Mouse (Mus musculus) natural killer cell, adult 2 months (primary cell): ENCODE data around the gene Prss27.
A peak's percentile ranks its signal among the peaks of the same experiment; 100 is the strongest.
"Not testable (repeated sequence)": the region's sequence is repeated elsewhere in the genome, so short reads cannot be mapped to it uniquely, and the experiment has no call there.

Experiments used
- DNase-seq, 2 experiments: peaks; one replicate each; pipeline ENCODE4 v3.0.0; 2022; ENCODE audit warnings: low spot score in 2 of 2

Prss27 gene

DNA sequence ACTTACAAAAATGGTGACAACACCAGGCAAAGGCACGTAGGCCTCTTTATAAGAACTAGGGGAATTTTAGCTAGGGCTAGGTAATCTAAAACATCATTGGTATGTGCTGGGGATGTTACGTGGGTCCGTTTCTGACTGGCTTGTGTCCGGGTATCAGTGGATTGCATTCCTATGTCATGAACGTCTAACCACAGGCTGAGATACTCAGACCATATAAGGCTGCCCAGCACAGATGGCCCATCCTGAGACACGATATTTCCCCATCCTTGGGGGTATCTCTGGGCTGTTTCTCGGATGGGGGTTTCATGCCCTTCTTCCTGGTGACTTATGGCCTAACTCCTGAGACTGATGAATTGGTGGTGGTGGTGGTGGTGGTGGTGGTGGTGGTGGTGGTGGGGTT is 2.9 kb upstream of the Prss27 start:
- DNase-seq: no peak

DNA sequence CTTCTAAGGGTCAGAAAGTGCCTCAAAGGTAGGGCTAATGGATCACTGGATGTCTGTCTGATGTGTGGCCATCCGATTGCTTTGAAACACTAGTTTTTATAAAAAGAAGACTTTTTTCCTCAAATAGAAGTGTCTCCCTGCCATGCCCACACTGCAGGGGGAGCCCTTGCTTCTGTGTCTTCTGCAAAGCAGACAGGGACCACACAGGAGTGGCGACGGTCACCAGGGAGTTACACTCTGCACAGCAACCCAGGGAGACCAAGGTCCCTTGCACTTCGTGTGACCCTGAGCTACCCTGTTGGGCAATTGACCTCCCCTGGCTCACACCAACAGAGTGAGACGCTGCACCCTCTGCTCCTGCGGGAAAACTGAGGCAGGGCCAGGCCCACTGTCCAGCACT is 990 bp upstream of the Prss27 start:
- no peak for DNase-seq

DNA sequence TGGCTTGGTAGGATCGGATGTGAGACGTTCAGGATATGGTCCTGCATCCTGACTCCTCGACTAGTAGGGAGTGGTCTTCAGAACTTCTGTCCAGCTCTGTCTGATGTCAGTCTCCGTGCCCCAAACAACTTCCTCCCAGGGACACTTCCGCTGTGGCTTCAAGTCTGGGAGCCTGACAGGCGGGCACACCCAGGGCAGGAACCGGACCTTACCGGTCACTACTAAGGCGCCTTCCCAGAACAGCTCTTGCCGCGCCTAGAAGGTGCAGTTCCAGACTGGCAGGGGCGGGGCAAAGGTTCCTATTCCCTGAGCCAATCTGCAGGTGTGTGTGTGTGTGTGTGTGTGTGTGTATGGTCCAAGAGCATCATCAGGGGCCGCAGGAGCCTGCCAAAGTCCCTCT is 584 bp upstream of the Prss27 start:
- DNase-seq: no peak

DNA sequence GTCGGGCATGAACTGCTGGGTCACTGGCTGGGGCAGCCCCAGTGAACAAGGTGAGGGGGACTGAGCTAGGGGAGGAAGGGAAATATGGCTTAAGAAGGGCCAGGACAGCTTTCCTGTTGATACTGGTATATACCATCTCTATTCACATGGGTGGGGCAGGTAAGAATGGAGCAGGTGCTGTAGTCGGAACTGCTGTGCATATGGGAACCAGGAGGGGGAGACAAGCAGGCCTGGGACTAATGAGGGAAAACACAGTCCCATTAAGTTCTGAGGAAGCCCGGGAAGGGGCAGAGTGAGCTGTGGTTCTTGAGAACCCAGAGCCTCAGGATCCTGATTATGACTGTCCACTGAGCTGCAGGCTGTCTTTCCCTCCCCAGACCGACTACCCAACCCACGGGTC is 6.5 kb downstream of the Prss27 start:
- DNase-seq: no peak

DNA sequence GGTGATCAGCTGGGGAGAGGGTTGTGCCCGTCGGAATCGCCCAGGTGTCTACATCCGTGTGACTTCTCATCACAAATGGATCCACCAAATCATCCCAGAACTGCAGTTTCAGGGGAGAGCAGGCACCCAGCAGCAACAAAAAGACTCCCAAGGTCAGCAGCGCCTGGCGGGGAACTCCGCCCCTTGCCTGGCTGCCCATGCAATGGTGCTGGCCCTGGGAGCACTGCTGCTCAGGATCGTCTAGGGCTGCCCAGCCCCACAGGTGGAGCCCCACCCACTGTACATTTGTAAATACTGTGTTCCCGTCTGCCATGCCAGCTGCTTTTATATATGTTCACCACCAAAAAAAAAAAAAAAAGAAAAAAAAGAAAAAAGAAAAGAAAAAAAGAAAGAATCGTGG is 7.7 kb downstream of the Prss27 start:
- no peak for DNase-seq

DNA sequence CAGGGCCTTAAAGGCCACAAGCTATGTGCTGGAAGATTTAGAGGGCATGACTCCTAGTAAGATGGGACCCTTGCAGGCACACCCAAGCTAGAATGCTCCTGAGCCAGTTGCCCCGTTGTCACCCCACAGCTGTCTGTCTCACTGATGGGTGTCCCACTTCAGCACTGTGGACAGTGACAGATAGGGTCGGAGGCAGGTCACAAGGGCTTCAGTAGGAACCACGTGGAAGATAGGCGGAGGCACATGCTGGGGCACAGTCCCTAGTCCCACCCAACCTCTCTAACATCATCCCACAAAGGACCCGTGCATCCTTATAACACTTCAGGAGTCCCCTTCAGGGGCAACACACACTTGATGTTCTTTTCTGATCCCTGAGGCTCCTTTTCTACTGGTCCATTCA is 8.1 kb downstream of the Prss27 start:
- DNase-seq: no peak

DNA sequence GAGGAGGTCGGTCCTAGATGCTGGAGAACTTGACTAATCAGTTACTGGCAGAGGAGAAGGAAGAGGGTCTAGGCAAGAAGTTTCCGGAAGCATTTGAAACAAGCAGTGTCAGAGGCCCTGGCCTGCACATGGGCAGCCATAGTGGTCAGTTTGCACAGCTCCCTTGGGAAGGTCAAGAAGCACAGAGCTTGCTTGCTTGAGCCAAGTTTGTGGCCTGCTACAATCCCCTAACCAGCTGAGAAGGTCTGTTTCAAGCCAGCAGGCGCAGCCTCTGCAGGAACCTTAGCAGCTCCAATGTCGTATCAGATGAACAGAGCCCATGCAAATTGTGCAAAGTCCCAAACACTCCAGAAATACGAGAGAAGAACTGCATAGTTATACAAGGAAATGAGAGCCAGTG is 10.1 kb downstream of the Prss27 start:
- no peak for DNase-seq

DNA sequence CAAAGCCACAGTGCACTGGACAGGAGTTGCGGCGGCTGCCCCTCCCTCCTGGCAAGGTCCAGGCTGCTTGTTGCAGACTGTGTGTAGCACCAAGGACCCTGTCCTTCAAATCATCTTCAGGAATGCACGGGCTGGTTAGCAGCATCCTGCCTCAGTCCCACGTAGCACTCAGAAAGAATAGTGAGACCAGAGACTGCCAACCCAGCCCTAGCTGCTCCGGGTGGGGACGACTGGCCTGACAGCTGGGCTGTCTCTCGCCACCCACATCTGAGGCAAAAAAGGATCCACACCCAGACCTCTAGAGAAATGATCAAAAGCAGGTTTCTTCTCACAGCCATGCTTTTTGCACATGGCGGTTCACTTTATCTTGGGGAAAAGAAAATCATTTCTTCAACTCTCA is 11.1 kb downstream of the Prss27 start:
- no peak for DNase-seq

DNA sequence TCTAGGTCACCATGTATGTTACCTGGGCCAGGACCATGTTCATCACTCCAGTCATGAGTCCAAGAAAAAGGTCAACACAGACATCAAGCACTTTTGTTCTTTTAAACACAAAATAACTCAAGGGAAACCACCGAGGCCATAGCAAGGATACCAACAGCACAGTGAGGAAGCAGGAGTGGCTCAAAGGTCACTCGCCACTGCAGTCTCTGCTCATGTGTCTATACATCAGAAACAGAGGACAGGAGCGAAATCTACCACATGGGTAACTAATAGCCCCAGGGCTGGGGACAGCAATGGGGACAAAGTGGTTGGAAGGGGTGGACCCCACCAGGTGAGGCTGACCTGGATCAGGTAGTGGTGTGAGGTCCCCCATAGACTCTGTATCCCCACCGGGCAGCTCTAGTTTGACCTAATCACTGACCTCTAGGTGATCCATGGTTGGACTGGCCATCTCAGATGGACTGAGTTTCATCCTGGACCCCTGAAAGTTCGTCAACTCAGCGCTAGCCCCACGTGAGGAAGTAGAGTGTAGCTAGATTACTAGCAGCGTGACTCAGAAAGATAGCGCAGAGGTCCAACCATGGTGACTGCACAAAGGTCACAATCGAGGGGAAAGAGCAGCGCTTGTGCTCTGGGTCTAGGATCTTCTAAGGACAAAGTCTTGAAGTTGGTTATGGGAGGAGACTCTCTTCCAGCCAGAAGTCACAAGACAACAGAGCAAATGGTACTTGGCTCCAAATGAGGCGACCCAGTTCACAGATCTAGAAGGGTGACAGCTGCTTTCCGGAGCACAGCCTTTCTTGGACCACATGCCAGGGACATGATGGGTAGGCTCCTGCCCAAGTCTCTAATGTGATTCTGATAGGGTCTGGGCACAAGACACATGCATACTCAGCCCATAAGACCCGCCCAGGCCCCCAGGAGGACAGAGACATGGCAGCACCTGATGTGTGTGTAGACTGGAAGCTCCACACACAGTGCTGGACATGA is 19.0 kb downstream of the Prss27 start:
- no peak for DNase-seq

DNA sequence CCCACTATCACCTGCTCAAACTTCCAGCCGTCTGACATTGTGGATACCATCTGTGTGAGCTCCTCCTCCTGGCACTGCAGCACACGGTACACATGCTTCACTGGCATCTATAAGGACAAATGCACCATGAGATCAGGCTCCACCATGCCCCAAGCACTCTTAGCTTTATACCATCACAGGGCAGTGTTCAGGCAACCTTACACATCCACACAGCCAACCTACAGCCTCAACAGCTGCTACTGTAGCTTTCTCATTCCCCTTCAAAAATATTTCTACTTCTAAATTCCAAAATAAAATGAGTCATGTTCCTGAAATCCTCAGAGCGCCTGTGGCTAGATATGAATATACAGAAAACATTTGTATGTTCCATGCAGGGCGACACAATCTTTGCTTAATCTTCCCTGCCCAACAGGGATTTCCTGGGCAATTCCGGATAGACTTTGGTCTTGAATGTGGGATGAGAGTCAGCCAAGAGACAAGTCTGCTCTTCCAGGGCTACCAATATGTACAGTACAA is 19.8 kb downstream of the Prss27 start:
- DNase-seq: no peak

DNA sequence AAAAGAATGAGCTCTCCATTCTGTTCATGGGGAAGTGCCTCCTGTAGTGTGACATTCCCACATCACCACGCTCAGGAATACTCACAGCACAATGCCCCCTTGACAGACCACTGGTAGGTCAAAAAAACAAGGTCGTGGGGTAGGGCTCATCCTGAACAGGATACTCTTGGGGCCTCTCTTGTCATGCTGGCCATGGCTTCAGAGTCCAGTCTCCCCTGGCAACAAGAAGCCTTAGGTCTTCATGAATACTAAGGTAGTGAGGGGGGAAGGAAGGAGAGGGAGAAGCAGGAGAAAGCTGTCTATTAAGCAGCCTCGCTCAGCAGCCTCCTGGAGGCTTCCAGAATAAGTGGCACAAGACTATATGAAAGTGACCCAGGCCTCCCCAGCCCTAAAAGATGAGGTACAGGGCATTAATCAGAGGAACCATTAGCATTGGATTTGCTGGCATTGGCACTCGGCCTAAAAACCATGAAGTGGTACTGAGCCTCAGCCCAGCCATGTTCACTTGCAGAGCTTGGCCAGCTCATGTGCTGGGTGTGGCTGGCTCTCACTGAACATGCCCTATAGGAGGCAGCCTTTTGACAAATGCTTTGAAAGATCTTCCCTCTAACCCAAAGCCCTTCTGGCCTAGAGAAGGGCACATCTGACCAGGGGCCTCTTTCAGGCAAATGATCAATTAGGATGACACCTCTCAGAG is 24.7 kb downstream of the Prss27 start:
- no peak for DNase-seq

DNA sequence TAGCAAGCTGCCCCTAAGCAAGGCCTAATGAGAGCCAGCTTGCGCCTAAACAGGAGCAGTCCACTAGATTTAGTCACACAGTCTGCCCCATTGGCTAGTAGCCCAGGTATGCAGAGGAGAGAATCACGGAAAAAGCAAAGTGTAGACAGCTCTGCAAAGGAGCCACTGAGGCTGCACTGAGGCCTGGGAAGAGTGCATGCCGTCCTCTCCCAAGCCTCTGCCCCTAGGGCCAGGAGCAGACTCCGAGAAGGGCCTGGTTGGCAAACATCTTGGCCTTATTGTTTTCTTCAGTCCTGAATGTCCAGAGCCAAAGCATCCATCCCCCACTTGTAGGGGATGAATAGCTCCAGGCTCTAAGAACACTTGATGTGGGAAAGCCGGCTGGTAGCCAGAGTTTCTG is 30.3 kb downstream of the Prss27 start:
- DNase-seq: no peak

DNA sequence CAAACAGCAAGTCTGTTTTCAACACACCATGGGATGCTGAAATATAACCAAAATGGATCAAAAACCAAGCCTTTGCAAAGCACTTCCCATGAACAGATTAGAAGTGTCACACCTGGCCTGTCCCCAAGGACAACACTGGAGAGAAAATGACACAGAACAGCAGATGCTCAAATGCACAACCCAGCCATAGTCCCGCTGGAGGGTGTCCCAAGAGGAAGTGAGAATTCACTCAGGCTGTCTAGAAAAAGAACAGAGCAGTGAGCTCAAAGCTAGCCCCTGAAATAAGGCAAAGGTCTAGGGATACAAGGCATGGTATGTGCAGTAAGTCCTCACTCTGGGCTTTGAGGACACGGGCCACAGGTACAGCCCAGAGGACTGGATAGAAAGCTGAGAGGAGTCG is 31.6 kb downstream of the Prss27 start:
- DNase-seq: no peak

DNA sequence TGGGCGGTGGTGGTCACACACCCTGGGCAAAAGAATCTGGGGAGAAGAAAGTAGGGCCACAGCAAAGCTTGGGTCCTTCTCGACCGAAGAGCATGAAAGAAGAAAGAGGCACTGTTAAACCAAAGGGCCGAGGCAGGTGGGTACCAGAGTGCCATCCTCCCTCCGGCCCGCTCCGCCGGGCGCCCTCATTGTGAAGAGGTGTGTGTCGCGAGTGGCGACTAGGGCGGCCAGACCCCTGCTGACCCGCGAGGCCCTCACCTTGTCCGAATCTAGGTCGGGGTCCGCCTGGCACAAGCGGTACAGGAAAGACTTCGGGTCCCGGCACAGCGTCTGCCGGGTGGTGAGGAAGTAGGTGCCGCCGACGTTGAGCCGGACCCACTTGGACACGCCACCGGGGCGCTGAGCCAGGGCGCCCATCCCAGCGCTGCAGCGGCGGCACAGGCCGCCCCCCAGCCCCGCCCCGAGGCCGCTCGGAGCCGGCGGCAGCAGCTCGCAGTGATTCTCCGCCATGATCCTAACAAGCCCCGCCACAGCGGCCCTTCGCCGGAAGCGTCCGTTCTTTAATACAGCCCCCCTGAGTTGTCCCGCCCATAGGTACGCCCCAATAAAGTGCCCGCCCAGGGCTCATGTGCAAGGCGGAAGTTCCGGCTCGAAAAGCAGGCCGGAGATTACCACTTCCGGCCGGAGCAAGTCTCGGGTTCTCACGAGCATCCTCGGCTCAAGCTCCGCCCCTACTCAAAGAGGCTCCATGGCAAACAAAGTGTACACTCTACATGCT is 35.2 kb downstream of the Prss27 start, which contains the start of gene Kctd5:
Gene Kctd5, minus strand, starts transcription at position 567 of the 778 bp plus-strand sequence.
- peak; percentile 95 to 96 for DNase-seq

DNA sequence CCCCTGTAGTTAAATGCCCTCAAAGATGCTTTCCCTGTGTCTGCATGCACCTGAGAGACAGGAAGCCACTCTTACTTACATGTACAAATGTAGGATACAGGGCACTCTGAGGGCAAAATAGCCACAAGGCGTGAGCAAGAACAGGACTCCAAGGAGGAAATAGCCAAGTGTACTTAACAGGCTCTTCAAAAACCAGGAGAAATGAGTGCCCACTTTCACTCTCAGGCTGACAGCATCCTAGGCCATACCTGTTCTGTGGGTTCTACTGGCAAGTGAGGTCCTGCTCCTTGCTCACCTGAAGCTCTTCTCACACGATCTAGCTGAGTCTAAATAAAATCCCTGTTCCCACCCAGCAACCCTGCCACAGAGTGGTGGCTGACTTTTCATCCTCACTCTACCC is 39.2 kb downstream of the Prss27 start:
- DNase-seq: no peak

DNA sequence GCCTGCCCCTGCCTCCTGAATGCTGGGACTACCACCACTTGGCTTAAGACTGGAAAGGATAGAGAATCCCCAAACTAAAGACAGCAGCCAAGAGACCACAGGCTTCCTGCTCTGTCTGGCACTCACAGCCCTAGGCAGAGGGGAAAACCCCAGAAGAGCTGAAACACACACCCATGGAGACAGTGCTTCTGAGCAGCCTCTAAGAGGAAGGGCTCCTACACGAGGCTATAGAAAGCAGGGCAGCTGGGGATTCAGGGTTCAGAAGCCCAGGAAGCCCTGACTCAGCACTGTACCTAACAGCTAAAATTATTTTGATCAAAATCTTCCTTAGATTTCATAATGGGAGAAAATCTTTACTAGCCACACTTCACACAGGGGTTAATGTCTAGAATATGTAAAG is 46.6 kb downstream of the Prss27 start:
- DNase-seq: no peak

DNA sequence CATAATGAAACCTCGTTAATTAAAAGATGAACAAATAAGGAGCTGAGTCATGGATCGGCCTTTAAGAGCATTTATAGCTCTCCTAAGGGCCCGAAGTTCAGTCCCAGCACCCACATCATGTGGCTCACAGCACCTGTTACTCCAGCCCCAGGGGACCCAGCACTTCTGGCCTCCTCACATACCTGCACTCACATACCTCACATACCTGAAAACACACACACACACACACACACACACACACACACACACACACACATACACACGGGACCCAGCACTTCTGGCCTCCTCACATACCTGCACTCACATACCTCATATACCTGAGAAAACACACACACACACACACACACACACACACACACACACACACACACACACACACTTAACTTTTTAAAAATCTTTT is 48.5 kb downstream of the Prss27 start:
- DNase-seq: not testable (repeated sequence)

DNA sequence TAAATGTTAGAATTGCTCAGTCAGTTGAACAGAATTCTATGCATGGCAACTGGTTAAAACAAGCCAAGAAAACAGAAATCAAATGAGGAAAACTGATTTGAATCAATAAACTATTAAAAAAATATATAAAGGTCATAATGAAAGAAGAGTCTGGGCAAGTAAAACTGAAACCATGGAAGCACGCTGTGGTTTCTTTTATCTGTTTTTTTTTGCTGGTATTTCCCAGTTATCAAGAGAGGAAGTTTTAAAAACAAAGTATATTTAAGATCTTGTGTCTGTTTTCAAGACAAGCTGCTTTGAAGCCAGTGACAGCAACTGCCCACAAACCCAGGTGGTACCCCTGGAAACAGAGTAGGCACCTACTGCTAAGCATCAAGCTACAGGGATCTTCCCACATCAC is 52.6 kb downstream of the Prss27 start:
- DNase-seq: no peak
